Mouse (Mus musculus): Measurements from ENCODE around the gene Lrrtm3. TPM values are rescaled to one million over a fixed set of nuclear protein-coding genes. Genes with fewer than 3 reads are reported as not detected.

Lrrtm3 gene
- total and polyA plus RNA-seq, 3 experiments: not detected

DNA sequence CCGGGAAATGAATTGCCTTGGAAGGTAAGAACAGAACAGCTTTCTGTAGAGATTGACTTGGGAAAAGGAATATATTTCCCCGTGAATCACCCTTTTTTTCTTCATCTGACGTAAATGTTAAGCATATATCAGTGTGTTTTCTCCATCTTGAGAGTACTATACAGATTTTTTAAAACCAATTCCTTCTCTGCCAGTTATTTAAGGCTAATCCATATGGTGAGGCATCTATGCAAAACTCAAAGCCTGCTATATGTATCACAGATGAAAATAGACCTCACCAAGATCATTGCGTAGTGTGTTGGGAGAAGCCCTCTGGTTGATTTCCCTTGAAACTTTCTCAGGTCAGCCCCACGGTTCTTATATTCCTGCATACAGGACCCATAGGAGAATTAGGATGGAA, 195.5 kb downstream of the Lrrtm3 start:
- no peak for TF ChIP-seq CHD2 (IDR thresholded peaks at IDR 0.05; ENCODE audit: low read length)
- no peak for TF ChIP-seq ELF1 (IDR thresholded peaks at IDR 0.05; ENCODE audit: low read depth, low read length)
- no peak for TF ChIP-seq POLR2A (IDR thresholded peaks at IDR 0.05; ENCODE audit: low read depth, low read length)
- no peak for TF ChIP-seq TBP (conservative IDR thresholded peaks at IDR 0.05; ENCODE audit: low read depth, low read length)
- no peak for TF ChIP-seq NELFE (IDR thresholded peaks at IDR 0.05; ENCODE audit: low read depth, low read length)
- TF ChIP-seq MXI1 (IDR thresholded peaks at IDR 0.05; ENCODE audit: low read depth, low read length): no peak
- no peak for TF ChIP-seq KAT2A (IDR thresholded peaks at IDR 0.05; ENCODE audit: insufficient replicate concordance, low read length)
- TF ChIP-seq E2F4 (IDR thresholded peaks at IDR 0.05; ENCODE audit: insufficient replicate concordance, low read depth, low read length): no peak
- no peak for TF ChIP-seq POLR2AphosphoS2 (IDR thresholded peaks at IDR 0.05; ENCODE audit: low read depth, low read length)
- TF ChIP-seq MEF2A (IDR thresholded peaks at IDR 0.05; ENCODE audit: borderline replicate concordance, low read depth, low read length): no peak
- no peak for TF ChIP-seq MAZ (IDR thresholded peaks at IDR 0.05; ENCODE audit: low read depth, low read length)
- TF ChIP-seq ZMIZ1 (IDR thresholded peaks at IDR 0.05; ENCODE audit: low read depth, low read length): no peak
- no peak for TF ChIP-seq JUN (IDR thresholded peaks at IDR 0.05; ENCODE audit: insufficient read depth, low read depth, low read length)
- no peak for TF ChIP-seq GABPA (IDR thresholded peaks at IDR 0.05; ENCODE audit: insufficient replicate concordance, low read depth, low read length)
- no peak for TF ChIP-seq HCFC1 (IDR thresholded peaks at IDR 0.05; ENCODE audit: low read depth, low read length)
- no peak for TF ChIP-seq ETS1 (conservative IDR thresholded peaks at IDR 0.05; ENCODE audit: low read depth, low read length)
- no peak for TF ChIP-seq USF2 (conservative IDR thresholded peaks at IDR 0.05; ENCODE audit: low read depth, low read length)
- Histone ChIP-seq H3K4me3 (replicated peaks in 1 of 3; ENCODE audit: low read depth in 2 of 3, low read length in 2 of 3, poor library complexity in 1 of 3) (no peak overlapping the region), H3K9ac (ENCODE audit: insufficient read depth, low read depth) (no peak overlapping the region), H3K9me3 (replicated peaks; ENCODE audit: low read length) (peaks cover 46% of the 10 kb centered on the region), H3K27ac (ENCODE audit: insufficient read depth, low read depth) (no peak overlapping the region), H3K79me2 (replicated peaks; ENCODE audit: control insufficient read depth, extremely low read depth, insufficient read depth, poor library complexity, severe bottlenecking) (no peaks in the 10 kb centered on the region), H3K27me3 (replicated peaks) (no peaks in the 10 kb centered on the region), H3K4me2 (ENCODE audit: insufficient read depth, low read depth, poor library complexity, severe bottlenecking) (no peak overlapping the region), H3K36me3 (replicated peaks in 1 of 2; ENCODE audit: control insufficient read depth in 1 of 2, insufficient read depth in 1 of 2, low read length in 1 of 2) (no peaks in the 10 kb centered on the region), H3K4me1 (ENCODE audit: control insufficient read depth in 1 of 2, insufficient read depth in 2 of 2) (no peaks in the 10 kb centered on the region)
- in situ Hi-C loops (cut with MboI; ENCODE audit: low pct_ligation_motif_present, low pct_unique_long_range_greater_than_20kb, low sequenced_read_pairs): no loop called here
- no peak for DNase-seq (ENCODE audit: extremely low read depth)
- dilution Hi-C loops (cut with MboI; ENCODE audit: extremely low pct_ligation_motif_present, extremely low pct_unique_long_range_greater_than_20kb, low sequenced_read_pairs): no loop called here

DNA sequence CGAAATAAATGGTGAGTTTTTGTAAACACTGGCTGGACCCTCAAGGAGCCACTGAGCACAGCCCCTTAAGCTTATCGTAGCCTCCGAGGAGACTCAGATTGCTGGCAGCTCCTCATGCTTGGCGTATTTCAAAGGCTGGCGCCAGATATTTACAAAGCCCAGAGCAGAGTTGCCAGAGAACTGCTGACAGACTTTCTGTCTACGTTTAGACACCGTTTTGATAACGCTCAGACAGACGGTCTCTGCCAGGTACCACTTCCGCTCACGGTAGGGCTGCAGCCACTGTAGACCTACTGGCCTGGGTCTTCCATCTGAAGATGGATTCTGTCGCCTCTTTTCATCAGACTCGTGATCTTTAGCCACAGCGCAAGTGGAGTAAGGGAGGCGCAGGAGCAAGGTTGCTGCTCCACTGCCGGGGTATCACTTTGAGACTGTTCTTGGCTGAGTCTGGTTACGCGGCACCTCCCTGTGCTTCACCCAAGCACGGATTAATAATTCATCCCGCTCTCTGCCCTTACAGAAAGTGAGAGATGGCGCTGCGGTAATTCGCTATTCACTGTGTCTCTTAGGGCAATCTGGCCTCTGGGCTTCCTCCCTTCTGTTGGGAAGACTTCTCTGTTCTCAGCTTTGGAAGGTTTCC, 203.5 kb downstream of the Lrrtm3 start:
- no peaks in the 10 kb centered on the region for H3K27me3 ChIP-seq (replicated peaks)
- H3K4me2 ChIP-seq (ENCODE audit: insufficient read depth, low read depth, poor library complexity, severe bottlenecking): no peak overlapping the region
- peaks cover 56% of the 10 kb centered on the region for H3K9me3 ChIP-seq (replicated peaks; ENCODE audit: low read length)
- no peaks in the 10 kb centered on the region for H3K79me2 ChIP-seq (replicated peaks; ENCODE audit: control insufficient read depth, extremely low read depth, insufficient read depth, poor library complexity, severe bottlenecking)
- dilution Hi-C loops (cut with MboI; ENCODE audit: extremely low pct_ligation_motif_present, extremely low pct_unique_long_range_greater_than_20kb, low sequenced_read_pairs) (no loop called here), in situ Hi-C loops (cut with MboI; ENCODE audit: low pct_ligation_motif_present, low pct_unique_long_range_greater_than_20kb, low sequenced_read_pairs) (no loop called here)
- H3K27ac ChIP-seq (ENCODE audit: insufficient read depth, low read depth): no peak overlapping the region
- H3K36me3 ChIP-seq (replicated peaks in 1 of 2; ENCODE audit: control insufficient read depth in 1 of 2, insufficient read depth in 1 of 2, low read length in 1 of 2): no peaks in the 10 kb centered on the region
- no peak overlapping the region for H3K4me3 ChIP-seq (replicated peaks in 1 of 3; ENCODE audit: low read depth in 2 of 3, low read length in 2 of 3, poor library complexity in 1 of 3)
- H3K9ac ChIP-seq (ENCODE audit: insufficient read depth, low read depth): no peak overlapping the region
- H3K4me1 ChIP-seq (ENCODE audit: control insufficient read depth in 1 of 2, insufficient read depth in 2 of 2): no peaks in the 10 kb centered on the region
- no peak for DNase-seq (ENCODE audit: extremely low read depth)
- TF ChIP-seq USF1 (IDR thresholded peaks at IDR 0.05; ENCODE audit: low read depth, low read length) (no peak), KAT2A (IDR thresholded peaks at IDR 0.05; ENCODE audit: insufficient replicate concordance, low read length) (no peak), RAD21 (IDR thresholded peaks at IDR 0.05; ENCODE audit: low read depth, low read length) (no peak), NELFE (IDR thresholded peaks at IDR 0.05; ENCODE audit: low read depth, low read length) (no peak), MXI1 (IDR thresholded peaks at IDR 0.05; ENCODE audit: low read depth, low read length) (no peak), EP300 (IDR thresholded peaks at IDR 0.05; ENCODE audit: low read length) (no peak), ZNF384 (IDR thresholded peaks at IDR 0.05; ENCODE audit: low read depth, low read length) (no peak), GABPA (IDR thresholded peaks at IDR 0.05; ENCODE audit: insufficient replicate concordance, low read depth, low read length) (no peak), MEF2A (IDR thresholded peaks at IDR 0.05; ENCODE audit: borderline replicate concordance, low read depth, low read length) (no peak), POLR2AphosphoS2 (IDR thresholded peaks at IDR 0.05; ENCODE audit: low read depth, low read length) (no peak), ZMIZ1 (IDR thresholded peaks at IDR 0.05; ENCODE audit: low read depth, low read length) (no peak)
